Mouse (Mus musculus) naive thymus-derived CD4-positive, alpha-beta T cell, adult 2 months (primary cell): Measurements from ENCODE around the gene Sec14l1.

Experiments
- DNase-seq: peaks from one replicate; pipeline ENCODE4 v3.0.0-alpha.2; 2011; ENCODE audit warnings: low read depth

The Sec14l1 gene

GRCm38 (mm10) chr11:117088271-117088991 is 26.5 kb upstream of the Sec14l1 start:
- no peak for DNase-seq

- no peak for DNase-seq
Observed at GRCm38 (mm10) chr11:117089673-117090419, 25.1 kb upstream of the Sec14l1 start.

DNA sequence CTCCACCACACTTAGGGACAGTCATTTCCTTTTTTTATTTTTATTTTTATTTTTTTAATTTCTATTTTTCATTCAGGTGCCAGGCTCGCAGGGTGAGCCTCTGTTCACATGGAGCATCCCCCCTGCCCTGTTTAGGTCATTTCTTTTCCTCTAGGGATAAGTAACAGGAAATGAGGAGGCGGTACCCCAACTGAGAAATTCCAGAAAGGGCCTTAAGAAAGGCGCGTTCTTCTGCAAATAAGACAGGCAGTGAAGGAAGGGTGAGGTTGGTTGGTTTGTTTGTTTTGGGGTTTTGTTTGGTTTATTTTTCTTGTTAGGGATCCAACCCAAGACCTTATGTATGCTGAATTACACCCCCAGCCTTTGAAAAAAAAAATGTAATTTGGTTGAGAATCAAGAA is 23.6 kb upstream of the Sec14l1 start:
- no peak for DNase-seq

- DNase-seq: no peak
Observed at GRCm38 (mm10) chr11:117091845-117092244, 23.1 kb upstream of the Sec14l1 start.

DNA sequence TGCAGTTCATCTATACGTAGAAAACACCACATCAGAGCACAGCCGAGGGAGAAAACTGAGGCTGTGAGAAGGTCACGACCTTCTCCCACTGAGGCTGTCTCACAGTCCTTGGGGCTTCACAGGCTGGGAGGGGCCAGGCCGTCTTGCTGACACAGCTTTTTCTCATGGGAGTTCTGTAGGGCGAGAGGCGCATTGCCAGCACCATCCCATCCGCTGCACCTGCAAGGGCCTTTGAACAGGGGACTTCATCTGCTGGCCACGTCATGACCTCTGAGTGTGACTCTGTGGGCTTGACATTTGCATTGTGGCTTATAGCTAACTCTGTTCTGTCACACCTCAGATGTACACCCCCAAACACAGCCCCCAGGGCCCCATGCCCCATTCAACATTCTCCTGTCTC is 22.3 kb upstream of the Sec14l1 start:
- DNase-seq: peak; percentile 55

DNA sequence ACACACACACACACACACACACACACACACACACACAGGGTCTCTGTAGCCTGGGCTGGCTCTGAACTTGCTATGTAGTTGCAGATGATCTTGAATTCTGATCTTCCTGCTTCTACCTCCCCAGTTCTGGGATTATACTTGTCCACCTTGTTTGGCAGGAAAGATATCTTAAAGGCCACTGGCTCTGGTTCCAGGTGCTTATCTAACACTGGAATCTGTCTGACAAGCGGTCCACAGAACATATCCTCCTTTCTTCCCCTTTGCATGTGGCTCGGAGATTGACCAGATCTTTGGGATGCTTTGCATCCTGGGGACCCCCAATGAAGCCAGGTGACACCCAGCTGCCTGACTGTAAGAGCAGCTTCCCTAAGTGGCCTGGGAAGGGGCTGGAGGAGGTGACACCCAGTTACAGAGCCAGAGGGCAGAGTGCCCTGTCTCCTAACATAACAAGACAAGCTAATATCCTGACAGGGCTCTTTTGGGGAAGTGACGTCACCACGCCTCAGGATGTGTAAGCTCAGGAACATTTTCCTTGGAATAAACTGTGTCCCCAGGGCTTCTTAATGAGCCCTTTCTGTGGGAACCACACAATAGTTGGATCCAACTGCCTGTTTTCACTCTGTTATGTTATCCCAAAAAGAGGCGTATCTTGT is 20.9 kb upstream of the Sec14l1 start:
- no peak for DNase-seq

DNA sequence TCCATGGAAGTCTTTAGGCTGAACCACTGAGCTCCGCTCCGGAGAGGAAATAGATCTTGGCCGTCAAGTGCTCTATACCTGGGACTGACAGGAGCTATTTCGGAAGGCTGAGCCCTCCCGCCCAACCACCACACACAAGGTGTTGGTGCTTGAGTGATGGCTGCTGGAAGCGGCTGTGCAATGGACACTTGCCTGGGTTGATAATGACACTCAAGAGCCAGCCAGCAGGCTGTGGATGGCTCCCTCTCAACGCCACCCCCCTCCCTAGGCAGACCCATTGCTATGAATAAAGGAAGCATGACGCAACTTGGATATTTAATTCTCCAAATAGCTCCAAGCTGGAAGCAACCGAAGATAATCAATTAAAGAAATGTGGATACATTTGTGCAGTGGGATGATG is 20.3 kb upstream of the Sec14l1 start:
- no peak for DNase-seq

DNA sequence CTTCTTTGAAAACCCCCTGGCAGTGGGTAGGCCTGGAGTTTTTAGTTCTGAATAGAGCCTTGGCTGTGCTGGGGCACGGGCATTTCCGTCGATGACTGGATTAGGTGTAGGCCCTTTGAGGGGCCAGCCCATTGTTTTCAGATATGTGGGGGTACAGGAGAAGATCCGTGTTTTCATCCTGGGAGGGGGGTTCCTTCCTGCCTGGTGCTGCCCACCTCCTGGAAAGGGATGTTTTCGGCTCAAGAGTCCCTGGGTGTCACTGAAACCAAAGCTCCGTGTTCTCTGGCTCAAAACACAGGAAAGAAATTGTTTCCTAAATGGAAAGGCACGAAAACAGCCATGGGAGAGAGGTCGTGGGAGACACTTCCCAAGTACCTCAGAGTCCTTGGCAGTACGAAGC is 17.9 kb upstream of the Sec14l1 start:
- DNase-seq: no peak

DNA sequence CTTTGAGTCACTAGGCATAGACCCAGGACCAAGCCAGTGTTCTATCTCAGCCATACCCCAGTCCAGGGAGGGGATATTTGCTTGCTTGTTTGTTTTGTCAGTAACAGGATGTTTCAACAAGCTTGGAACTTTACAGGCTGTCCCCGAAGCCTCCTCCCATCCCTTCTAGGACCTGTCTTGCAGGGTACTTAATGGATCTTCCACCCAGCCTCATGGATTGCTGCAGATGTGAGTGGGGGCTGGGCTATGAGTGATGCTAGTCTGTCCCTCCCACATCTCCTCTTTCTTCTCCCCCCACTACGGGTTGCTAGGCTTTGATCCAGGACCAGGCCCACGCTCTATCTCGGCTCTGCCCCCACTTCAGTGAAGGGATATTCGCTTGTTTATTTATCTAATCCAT is 16.8 kb upstream of the Sec14l1 start:
- no peak for DNase-seq

DNA sequence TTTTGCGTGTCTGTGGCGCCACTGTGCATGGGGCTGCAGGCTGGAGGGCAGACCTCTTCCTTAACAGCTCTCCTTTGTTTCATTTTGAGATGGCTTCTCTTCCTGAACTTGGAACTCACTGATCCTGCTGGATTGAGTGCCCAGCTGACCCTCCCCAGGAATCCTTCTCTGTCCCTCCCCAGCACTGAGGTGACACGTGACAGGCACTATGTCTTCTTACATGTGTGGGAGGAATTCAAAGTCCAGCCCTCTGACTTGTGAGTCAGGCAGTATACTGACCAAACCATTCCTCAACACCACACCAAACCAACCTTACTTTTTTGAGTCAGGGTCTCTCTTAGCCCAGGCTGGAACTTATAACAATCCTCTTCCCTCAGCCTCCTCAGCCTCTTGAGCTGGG is 16.2 kb upstream of the Sec14l1 start:
- DNase-seq: no peak

DNA sequence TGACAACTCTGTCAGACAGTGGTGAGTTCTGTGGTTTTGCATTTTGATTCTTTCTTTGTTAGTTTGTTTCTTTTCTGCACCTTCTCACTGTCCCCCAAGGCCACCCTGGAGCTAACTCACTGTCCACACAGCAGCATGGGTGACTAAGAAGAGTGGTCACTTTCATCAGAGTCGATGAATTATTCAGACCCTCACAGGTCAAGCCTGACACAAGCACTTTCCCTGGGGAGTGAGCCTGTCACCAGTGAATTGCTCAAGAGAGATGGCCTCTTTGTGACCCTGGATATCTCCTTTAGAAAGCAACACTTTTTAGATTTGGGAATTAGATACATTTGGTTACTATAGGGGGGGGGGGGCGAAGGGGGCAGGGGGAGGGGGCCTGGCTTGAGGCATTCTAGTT is 15.6 kb upstream of the Sec14l1 start:
- no peak for DNase-seq

DNA sequence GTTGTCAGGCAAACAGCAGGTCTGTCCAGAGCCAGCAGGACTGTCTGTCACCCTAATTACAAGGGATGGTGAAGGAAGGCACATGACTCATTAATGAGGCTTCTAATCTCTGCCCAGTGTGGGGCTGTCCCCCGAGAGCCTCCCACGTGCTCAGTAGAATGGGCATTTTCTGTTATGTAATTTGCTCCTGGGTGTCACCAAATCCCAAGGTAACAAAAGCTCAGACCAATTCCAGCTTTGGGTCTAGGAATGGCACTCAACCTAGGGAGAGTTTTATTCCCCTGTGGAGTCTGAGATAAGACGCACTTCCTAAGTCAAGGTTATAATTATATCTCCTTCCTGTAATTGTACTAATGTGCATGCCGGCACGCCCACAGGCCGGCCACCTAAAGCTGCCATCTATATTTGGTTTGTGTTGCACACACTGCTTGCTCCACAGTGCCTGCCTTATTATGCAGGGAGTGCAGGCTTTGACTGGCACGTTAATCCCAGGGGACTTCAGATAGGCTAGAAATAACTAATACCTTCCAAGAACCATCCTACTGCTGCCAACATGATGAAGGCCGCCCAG is 13.5 kb upstream of the Sec14l1 start:
- no peak for DNase-seq

- DNase-seq: no peak
Observed at GRCm38 (mm10) chr11:117101925-117102717, 12.8 kb upstream of the Sec14l1 start.

DNA sequence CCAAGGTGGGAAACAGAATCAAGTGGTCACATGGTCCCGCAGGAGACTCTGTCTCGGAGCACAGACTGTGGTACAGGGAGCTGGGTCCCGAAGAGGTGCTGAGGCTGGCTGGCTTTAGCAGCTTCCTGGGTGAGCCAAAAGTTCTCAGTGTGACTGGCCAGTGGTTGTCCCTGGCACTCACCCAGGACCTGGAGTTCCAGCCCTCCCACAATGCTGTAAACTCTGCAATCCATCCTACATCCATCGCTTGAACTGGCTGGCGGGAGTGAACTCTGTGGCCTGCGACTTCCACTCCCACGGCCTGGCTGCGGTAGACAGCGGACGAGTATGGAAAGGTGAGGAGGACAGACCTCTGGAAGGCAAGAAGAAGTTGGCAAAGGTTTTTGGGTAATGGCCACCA is 11.4 kb upstream of the Sec14l1 start:
- DNase-seq: no peak

DNA sequence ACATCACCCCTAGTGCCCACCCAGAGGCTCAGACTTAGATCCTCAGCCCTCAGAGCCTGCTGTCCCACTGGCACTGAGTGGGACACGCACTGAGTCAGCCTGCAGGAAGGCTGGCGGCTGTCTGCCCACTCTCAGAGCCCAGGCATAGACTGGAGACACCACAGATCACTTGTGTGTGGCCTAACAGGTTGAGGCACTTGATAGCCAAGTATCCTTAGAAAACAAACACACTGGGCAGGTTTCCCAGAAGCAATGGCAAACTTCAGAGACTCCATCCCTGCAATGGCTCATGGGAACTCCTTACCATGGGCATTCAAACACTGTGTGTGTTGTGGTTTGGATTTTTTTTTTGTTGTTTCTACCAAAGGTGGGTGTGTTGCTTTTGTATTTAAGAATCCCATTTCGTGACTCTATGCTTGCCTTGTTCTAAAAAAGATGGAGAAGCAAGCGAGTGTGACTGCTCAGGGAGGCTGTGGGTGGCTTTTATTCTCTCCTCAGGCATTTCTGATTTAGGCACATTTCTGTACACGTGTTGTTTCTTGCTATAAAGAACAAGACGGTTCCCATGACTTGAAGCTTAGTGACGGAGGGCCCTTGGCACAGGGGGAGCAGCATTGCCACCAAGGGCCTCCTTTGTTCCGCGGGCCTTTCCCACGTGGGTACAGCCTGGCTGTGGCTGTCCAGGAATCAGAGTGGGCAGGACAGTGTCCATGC is 10.8 kb upstream of the Sec14l1 start:
- no peak for DNase-seq

GRCm38 (mm10) chr11:117105315-117105714 is 9.7 kb upstream of the Sec14l1 start:
- no peak for DNase-seq

DNA sequence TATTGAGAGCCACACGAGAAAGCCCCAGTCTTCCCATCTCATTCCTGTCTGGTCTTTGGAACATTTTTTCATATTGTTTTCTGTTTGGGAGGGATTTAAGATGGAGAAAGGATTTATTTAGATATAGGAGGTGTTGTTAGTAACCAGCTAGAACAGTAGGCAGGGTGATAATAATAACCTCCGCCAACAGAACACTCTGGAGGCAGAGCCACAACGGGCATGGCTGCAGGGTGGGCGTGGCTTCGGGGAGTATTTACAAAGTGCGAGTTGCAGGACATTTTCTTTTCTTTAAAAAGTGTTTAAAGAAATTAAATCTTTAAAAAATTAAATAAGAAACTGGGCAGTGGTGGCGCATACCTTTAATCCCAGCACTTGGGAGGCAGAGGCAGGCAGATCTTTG is 9.1 kb upstream of the Sec14l1 start:
- DNase-seq: no peak

- no peak for DNase-seq
Observed at GRCm38 (mm10) chr11:117106633-117107334, 8.2 kb upstream of the Sec14l1 start.

GRCm38 (mm10) chr11:117107837-117108236 is 7.1 kb upstream of the Sec14l1 start:
- DNase-seq: no peak

GRCm38 (mm10) chr11:117108595-117108994 is 6.4 kb upstream of the Sec14l1 start:
- no peak for DNase-seq
